Comparison of ENCODE assay signal across 17 mouse cellular contexts in genomic region chr16:48326903-48327302, GRCm38 (mm10). TPM values are rescaled to one million over a fixed set of nuclear protein-coding genes. Genes with fewer than 3 reads are reported as not detected.
DNase-seq lines count a peak whose midpoint lies in the region; ATAC-seq and TF ChIP-seq lines count a peak whose summit lies in the region.
"Had no signal": no experiment of that assay in that cellular context is flagged by ENCODE, and none has a peak within 500 bp of the region (broad histone marks: within the 10 kb centered on the region; RNA-seq: fewer than 3 reads in every experiment).

No protein-coding gene starts in this region.

- no peak overlapping the region for H3K4me3 ChIP-seq in hindbrain, postnatal 0 days (ENCODE audit: low read length)

- DNase-seq in adrenal gland, adult 2 months = peak; percentile 27
- DNase-seq in adrenal gland, postnatal 25 days = no peak
- peak; percentile 39 to 56 for DNase-seq in kidney, postnatal 4 days
- DNase-seq in kidney, adult 9 months = no peak
- DNase-seq in cerebellum, postnatal 25 days = peak; percentile 44 to 52
- DNase-seq in hindbrain, postnatal 0 days (ENCODE audit: low spot score) = peak; percentile 18
- DNase-seq in c-Kit-positive CD71-positive TER-119-positive erythroid progenitor cells, embryonic 14.5 days (ENCODE audit: low spot score) = no peak
- no peak for DNase-seq in left cerebral cortex, adult 9 months (ENCODE audit: low spot score in 2 of 2)
- DNase-seq: lung, embryonic 14.5 days had no signal

- H3K4me2 ChIP-seq in hindbrain, postnatal 0 days (ENCODE audit: low read depth, low read length) = no peak overlapping the region
- H3K4me2 ChIP-seq: lung, embryonic 14.5 days had no signal

- no peak for ATAC-seq in hindbrain, postnatal 0 days
- ATAC-seq: activated CD4-positive, CD25-positive, alpha-beta regulatory T cell, adult 4 months; inflammation-experienced regulatory T-cells, adult 6 months had no signal

- H3K4me1 ChIP-seq in hindbrain, postnatal 0 days (ENCODE audit: insufficient read depth, low read length) = no peaks in the 10 kb centered on the region

- H3K27ac ChIP-seq in hindbrain, postnatal 0 days = no peak overlapping the region

- no peaks in the 10 kb centered on the region for H3K36me3 ChIP-seq in hindbrain, postnatal 0 days (ENCODE audit: insufficient read depth, low read length)

- H3K27me3 ChIP-seq in hindbrain, postnatal 0 days (ENCODE audit: insufficient read depth, low read length) = no peaks in the 10 kb centered on the region

- WGBS in hindbrain, postnatal 0 days = 60% methylated on average over 5 of the region's 5 CpGs

- no peaks in the 10 kb centered on the region for H3K9me3 ChIP-seq in hindbrain, postnatal 0 days (ENCODE audit: low read length)

- TF ChIP-seq CTCF in hindbrain, postnatal 0 days (IDR thresholded peaks at IDR 0.05; ENCODE audit: low read depth) = no peak

- H3K9ac ChIP-seq in hindbrain, postnatal 0 days (replicated peaks; ENCODE audit: low read length) = no peak overlapping the region
- H3K9ac ChIP-seq: lung, embryonic 14.5 days had no signal

RNA-seq across cellular contexts. Expression of gene Dppa2, which starts 23.2 kb away (rescaled TPM):
- not detected for total RNA-seq in adrenal gland, adult 2 months (2021)
- not detected in 2 replicates for polyA plus RNA-seq in adrenal gland, adult 2 months (2012; rRNA removed)
- total RNA-seq in adrenal gland, postnatal 25 days (2021) = not detected in 2 replicates
- total RNA-seq in hindbrain, postnatal 0 days (2014; rRNA removed) = 0.26 TPM in 1 of 2 replicates, not detected in the other
- polyA plus RNA-seq in hindbrain, postnatal 0 days (2015; fragmentation: Nextera tagmentation; extraction: Ambion mirVana) = 0.11 TPM in 1 of 2 replicates, not detected in the other
- total RNA-seq: gastrocnemius, adult 18-20 months; layer of hippocampus, postnatal 14 days; megakaryocyte, adult 5-6 weeks had no signal
- polyA plus RNA-seq: activated CD4-positive, CD25-positive, alpha-beta regulatory T cell, adult 4 months; heart, embryonic 14.5 days; inflammation-experienced regulatory T-cells, adult 6 months; thymus, postnatal 0 days had no signal

RNA-seq across cellular contexts. Expression of gene Dppa4, which starts 43.4 kb away (rescaled TPM):
- total RNA-seq in adrenal gland, adult 2 months (2021) = not detected
- polyA plus RNA-seq in adrenal gland, adult 2 months (2012; rRNA removed) = not detected in 2 replicates
- not detected in 2 replicates for total RNA-seq in adrenal gland, postnatal 25 days (2021)
- total RNA-seq in hindbrain, postnatal 0 days (2014; rRNA removed) = not detected in 2 replicates
- polyA plus RNA-seq in hindbrain, postnatal 0 days (2015; fragmentation: Nextera tagmentation; extraction: Ambion mirVana) = not detected in 2 replicates
- total RNA-seq: gastrocnemius, adult 18-20 months; layer of hippocampus, postnatal 14 days; megakaryocyte, adult 5-6 weeks had no signal
- polyA plus RNA-seq: activated CD4-positive, CD25-positive, alpha-beta regulatory T cell, adult 4 months; heart, embryonic 14.5 days; inflammation-experienced regulatory T-cells, adult 6 months; limb, embryonic 14.5 days; lung, embryonic 14.5 days; thymus, postnatal 0 days had no signal

Comparison
In these comparisons a context has a peak if more than half of its experiments do, and no peak if none do; other contexts are left out.
1. DNase-seq: peak in adrenal gland, adult 2 months (single experiment), kidney, postnatal 4 days (2 of 2), cerebellum, postnatal 25 days (2 of 2) and hindbrain, postnatal 0 days (single experiment); none in adrenal gland, postnatal 25 days (single experiment), kidney, adult 9 months (single experiment), c-Kit-positive CD71-positive TER-119-positive erythroid progenitor cells, embryonic 14.5 days (single experiment) and left cerebral cortex, adult 9 months (0 of 2).